Mouse (Mus musculus) embryonic fibroblast, embryonic 13.5 days (primary cell): Measurements from ENCODE around the gene Dgkg.

Experiments
- CTCF ChIP-seq: IDR thresholded peaks from 2 replicates; pipeline ENCODE4 v1.5.1; 2011; ENCODE audit warnings: mild to moderate bottlenecking, control low read depth, low read length, moderate library complexity, borderline replicate concordance; ENCODE audit not compliant: insufficient read depth
- POLR2A ChIP-seq: IDR thresholded peaks from 2 replicates; pipeline ENCODE4 v1.6.1; 2011; ENCODE audit warnings: low read depth, mild to moderate bottlenecking, control low read depth, low read length, moderate library complexity

DNA sequence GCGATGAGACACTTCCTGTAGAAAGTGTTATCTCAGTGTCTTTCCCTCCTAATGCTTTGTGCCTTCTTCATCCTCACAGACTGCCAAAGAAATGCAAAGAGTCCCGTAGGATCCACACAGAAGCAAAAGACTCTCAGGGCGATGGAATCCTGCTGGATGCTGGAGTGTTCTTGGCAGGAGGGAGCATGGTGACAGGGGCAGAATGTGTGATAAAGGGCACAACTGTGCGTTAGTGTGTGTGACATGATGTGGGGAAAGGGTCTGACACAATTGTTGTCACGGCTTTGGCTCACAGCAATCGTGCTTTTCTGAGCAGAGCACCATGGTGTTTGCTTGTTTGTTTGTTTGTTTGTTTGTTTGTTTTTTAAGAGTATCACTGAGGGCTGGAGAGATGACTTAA lies 208.9 kb downstream of the Dgkg start:
- TF ChIP-seq CTCF (no peak), POLR2A (no peak)
